Mouse (Mus musculus) adrenal gland, postnatal 10 days (tissue): ENCODE data around the gene Smarcc2. TPM values are rescaled to one million over a fixed set of nuclear protein-coding genes. Genes with fewer than 3 reads are reported as not detected.

ENCODE experiments used
- DNase-seq: peaks from one replicate; pipeline ENCODE4 v3.0.0; 2021; ENCODE audit warnings: mixed read lengths
- microRNA-seq: library from miRNA; unstranded; fragments of <30 nt; microRNA quantifications from one replicate; pipeline ENCODE4 v1.2.0, GENCODE M21; 2021
- total RNA-seq, 2 experiments: library from RNA; stranded (reverse); gene quantifications; 2 replicates each; pipeline ENCODE4 v1.2.3; 2021

Gene Smarcc2
- total RNA-seq, 2 experiments from 2014 or later, result 94.1 to 123 TPM

DNA sequence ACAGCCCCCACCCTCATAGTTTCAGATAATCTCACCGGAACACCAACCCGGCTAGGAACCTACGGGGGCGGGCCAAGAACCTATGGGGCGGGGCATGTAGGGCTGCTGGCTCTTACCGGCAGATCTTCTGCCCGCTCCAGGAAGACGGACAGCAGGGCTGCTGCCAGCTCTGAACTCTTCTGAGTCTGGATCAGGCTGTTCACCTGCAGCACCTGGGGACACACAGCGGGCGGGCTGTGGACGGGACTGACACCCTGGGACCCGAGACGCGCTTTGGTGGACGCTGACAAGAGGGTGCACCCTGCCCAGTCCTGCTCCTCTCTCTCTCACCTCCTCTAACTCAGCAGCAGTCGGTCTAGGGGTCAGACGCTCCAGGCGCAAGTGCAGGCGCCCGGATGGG, 57.0 kb downstream of the Smarcc2 start:
- DNase-seq, result no peak

- DNase-seq, result peak; percentile 29
Observed at GRCm38 (mm10) chr10:128516677-128517076, 57.6 kb downstream of the Smarcc2 start.

DNA sequence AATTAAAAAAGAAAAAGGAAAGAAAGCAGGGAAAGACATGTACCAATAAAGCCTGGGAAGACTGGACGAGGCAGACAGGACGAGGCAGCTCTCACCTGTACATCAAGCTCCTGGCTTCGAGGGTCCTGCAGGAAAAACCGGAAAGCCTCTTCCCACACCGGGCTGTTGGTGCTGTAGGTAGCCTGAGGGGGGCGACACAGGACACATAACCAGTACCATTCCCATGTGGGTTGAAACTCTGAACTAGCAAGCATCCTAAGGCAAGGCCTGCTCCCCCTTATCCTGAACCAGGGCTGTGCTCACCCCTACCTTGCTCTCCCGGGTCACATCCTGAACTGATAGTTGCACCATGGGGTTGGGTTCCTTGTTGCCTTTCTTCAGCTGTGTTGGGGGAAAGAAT, 59.8 kb downstream of the Smarcc2 start:
- DNase-seq, result peak; percentile 65

DNA sequence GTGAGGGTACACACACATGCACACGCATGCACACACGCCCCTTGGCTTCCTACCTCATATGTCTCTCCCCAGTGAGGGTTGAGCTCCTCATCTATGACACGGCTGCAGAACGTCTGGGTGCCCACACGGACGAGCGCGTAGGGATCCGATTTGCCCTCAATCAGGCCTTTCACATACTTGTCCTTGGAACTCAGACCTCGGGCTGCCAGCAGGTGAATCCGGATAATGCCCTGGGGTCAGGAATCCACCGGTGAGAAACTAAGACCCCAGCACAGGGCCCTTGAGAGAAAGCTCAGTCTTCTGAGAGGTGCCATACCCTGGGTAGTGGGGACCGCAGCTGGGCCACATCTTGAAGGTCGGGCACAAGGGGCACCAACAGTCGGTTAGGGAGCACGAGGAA, 61.5 kb downstream of the Smarcc2 start:
- no peak for DNase-seq

DNA sequence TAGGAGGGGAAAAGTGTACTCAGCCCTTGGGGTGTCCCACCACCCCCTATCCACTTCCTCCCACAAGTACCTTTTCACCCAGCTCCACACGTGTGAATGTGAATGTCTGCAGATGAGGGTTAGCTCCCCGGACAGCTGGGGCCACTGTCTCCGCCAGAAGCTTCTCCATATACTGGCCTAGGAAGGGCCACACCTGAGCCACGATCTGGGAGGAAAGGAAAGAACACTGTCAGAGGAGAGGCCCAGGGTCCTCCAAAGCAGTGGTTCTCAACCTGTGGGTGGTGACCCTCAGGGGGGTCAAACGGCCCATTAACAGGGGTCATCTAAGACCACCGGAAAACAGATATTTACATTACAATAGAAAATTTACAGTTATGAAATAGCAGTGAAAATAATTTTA, 63.3 kb downstream of the Smarcc2 start:
- DNase-seq, result no peak

DNA sequence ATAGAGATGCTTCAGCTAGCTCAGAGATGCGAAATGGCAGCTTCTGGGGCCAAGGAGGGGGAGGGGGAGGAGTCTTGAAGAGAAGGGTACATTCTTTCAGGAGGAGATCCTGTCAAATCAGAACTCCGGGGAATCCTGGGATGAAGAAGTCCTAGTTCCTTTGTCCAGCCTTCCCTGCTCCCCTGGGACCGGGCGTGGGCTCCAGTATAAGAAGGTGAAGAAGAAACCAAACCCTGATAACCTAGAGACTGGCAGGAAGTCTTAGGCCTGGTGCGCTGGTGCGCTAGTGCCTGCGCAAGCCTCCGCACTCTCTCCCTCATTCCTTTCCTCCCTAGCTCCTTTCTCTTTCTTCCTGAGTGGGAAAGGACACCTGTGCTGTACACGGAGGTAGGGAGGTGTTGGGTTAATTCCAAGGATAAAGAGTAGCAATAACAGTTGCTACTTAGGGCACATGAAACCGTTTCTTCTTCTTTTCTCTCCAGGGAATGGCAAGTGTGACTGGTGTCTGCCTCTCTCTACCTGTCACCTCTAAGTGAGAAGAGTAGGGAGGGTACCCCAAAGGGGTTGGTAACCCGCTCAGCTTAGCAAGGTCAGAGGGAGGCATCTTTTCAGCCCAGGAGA, 65.2 kb downstream of the Smarcc2 start:
- DNase-seq, result no peak

GRCm38 (mm10) chr10:128524732-128525662, 65.9 kb downstream of the Smarcc2 start:
- peak; percentile 66 for DNase-seq

- DNase-seq, result peak; percentile 93
Observed at GRCm38 (mm10) chr10:128525671-128526308, 66.7 kb downstream of the Smarcc2 start, which contains the start of gene Esyt1. Gene Esyt1 (minus strand): TSS chr10:128525871.

DNA sequence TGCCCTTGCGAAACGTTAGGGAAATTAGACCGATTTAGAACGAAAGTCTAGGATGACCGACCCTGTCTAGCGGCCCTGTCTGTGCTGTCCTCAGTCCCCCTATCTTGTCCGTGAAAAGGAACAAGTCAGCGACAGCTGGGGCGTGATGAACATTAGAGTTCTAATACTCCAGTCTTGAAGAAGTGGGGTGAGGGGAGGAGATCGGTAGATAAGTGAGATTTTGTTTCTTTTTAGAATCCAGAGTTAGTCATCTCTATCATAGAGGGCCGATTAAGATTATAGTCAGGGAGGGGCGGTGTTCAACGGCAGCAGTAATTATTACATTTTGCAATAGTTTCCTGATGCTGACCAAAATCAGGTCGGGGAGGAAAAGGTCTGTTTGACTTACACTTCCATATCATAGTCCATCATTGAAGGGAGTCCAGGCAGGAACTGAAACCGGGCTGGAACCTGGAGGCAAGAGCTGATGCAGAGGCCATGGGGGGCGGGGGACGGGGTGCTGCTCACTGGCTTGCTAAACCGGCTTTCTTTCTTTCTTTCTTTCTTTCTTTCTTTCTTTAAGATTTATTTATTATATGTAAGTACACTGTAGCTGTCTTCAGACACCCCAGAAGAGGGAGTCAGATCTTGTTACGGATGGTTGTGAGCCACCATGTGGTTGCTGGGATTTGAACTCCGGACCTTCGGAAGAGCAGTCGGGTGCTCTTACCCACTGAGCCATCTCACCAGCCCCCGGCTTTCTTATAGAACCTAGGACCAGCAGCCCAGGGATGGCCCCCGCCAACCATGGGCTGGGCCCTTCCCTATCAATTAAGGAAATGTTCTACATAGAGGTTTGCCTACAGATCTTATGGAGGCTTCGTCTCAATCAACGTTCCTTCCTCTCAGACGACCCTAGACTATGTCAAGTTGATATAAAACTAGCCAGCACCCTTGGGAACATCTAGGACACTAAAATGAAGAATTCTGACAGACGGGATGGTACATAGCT, 67.6 kb downstream of the Smarcc2 start:
- DNase-seq, result no peak

DNA sequence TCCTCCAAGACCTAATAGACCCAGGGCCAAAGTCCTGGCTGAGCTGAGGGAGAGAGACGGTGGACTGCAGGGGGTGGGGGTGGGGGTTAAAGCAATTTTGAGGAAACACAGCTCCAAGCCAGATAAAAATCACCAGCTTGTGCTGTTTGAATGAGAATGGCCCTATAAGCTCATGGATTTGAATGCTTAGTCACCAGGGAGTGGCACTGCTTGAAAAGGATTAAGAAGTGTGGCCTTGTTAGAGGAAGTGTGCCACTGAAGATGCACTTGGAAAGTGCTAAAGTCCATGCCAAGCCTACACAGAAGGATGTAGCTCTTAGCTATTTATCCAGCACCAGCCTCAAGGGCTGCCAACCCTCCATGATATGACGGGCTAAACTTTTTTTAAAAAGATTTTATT, 76.2 kb downstream of the Smarcc2 start:
- DNase-seq, result no peak

DNA sequence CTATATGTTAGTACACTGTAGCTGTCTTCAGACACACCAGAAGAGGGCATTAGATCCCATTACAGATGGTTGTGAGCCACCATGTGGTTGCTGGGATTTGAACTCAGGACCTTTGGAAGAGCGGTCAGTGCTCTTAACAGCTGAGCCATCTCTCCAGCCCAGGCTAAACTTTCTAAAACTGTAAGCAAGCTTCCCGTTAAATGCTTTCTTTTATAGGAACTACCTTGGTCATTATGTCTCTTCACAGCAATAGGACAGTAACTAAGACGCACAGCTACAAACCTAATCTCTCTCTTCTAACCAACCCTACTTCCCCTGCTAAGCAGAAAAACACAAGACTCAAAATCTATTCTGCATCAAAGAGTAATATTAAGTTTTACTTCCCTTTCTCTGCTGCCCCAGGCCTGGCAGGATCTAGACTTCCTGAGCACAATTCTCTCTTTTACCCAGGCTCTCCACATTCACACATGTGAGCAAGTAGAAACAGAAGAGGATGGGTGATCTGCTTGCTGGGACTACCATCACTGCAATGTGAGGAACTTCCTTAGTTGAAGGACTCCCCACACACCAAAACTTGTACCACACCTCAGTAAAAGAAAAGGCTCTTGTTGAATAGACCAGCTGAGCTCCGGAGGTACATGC, 76.7 kb downstream of the Smarcc2 start:
- no peak for DNase-seq

- DNase-seq, result peak; percentile 87
Observed at GRCm38 (mm10) chr10:128536266-128536940, 77.4 kb downstream of the Smarcc2 start.

DNA sequence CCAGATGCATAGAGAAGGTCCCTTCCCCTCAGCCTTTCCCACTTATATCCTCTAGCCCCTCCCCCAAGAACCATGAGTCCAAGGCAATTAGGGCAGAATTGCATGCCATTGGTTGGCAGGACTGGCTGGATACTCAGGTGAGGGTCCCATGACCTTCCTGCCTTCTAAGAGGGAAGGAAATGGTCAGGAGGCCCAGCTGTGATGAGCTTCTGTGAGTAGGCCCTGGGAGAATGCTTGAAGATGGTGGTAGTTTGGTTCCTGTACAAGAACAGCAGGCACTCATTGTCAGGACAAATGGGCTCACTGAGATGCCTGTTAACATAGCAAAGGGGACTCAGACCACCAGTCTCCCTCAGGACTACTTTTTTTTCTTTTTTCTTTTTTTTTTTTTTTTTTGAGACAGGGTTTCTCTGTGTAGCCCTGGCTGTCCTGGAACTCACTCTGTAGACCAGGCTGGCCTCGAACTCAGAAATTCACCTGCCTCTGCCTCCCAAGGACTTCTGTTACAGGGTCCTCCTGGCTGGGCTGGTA, 79.4 kb downstream of the Smarcc2 start:
- no peak for DNase-seq

Small RNA genes lying within 50 kb of the gene (microRNA-seq; reads per million reads assigned to microRNA genes)
- gene Mir6916 (1.4 reads per million), gene Mir8105 (3.2 reads per million)

Other genes starting within 250 kb of the Smarcc2 start
- gene Spryd4, start 247.4 kb upstream of the Smarcc2 start, total RNA-seq, result 10 to 100 TPM; 21.6 to 27.3 TPM
- not detected for gene Mip, start 233.4 kb upstream of the Smarcc2 start, total RNA-seq
- 10 to 100 TPM; 16.4 to 21.9 TPM for gene Timeless, start 227.2 kb upstream of the Smarcc2 start, total RNA-seq
- 10 to 100 TPM in 1 of 2 experiments, 1 to 10 TPM in 1; 7.4 to 17.5 TPM for gene Apon, start 205.2 kb upstream of the Smarcc2 start, total RNA-seq
- 100 to 1,000 TPM in 1 of 2 experiments, 10 to 100 TPM in 1; 78.0 to 183 TPM for gene Apof, start 190.6 kb upstream of the Smarcc2 start, total RNA-seq
- 10 to 100 TPM; 17.4 to 27.5 TPM for gene Stat2, start 188.7 kb upstream of the Smarcc2 start, total RNA-seq
- under 1 TPM in 1 of 2 experiments, not detected in 1; 0.27 TPM for gene Il23a, start 160.5 kb upstream of the Smarcc2 start, total RNA-seq
- 10 to 100 TPM; 24.0 to 32.8 TPM for gene Pan2, start 155.9 kb upstream of the Smarcc2 start, total RNA-seq
- gene Cnpy2, start 136.8 kb upstream of the Smarcc2 start, total RNA-seq, result 100 to 1,000 TPM; 149 to 165 TPM
- 1,000 to 10,000 TPM; 1,048 to 1,207 TPM for gene Cs, start 121.5 kb upstream of the Smarcc2 start, total RNA-seq
- 100 to 1,000 TPM in 1 of 2 experiments, 10 to 100 TPM in 1; 99.9 to 128 TPM for gene Coq10a, start 90.3 kb upstream of the Smarcc2 start, total RNA-seq
- 10 to 100 TPM; 53.3 to 57.8 TPM for gene Ankrd52, start 82.1 kb upstream of the Smarcc2 start, total RNA-seq
- gene Slc39a5, start 58.0 kb upstream of the Smarcc2 start, total RNA-seq, result 1 to 10 TPM; 2.3 to 5.9 TPM
- gene Nabp2, start 47.8 kb upstream of the Smarcc2 start, total RNA-seq, result 10 to 100 TPM; 58.0 to 59.9 TPM
- 10 to 100 TPM; 37.4 TPM for gene Rnf41, start 47.6 kb upstream of the Smarcc2 start, total RNA-seq
- gene Myl6, start 34.9 kb downstream of the Smarcc2 start, total RNA-seq, result 100 to 1,000 TPM; 739 to 765 TPM
- 10 to 100 TPM; 10.9 to 17.3 TPM for gene Myl6b, start 39.4 kb downstream of the Smarcc2 start, total RNA-seq
- 10 to 100 TPM; 31.5 to 41.5 TPM for gene Esyt1, start 66.6 kb downstream of the Smarcc2 start, total RNA-seq
- 10 to 100 TPM; 10.5 to 14.7 TPM for gene Zc3h10, start 88.5 kb downstream of the Smarcc2 start, total RNA-seq
- gene Rpl41, start 90.1 kb downstream of the Smarcc2 start, total RNA-seq, result 1,000 to 10,000 TPM; 2,762 to 2,852 TPM
- 10 to 100 TPM; 85.1 to 90.9 TPM for gene Pa2g4, start 106.7 kb downstream of the Smarcc2 start, total RNA-seq
- 10 to 100 TPM in 1 of 2 experiments, 1 to 10 TPM in 1; 10.0 to 11.1 TPM for gene Erbb3, start 130.4 kb downstream of the Smarcc2 start, total RNA-seq
- 100 to 1,000 TPM; 696 to 753 TPM for gene Rps26, start 167.5 kb downstream of the Smarcc2 start, total RNA-seq
- gene Ikzf4, start 186.7 kb downstream of the Smarcc2 start, total RNA-seq, result 1 to 10 TPM in 1 of 2 experiments, under 1 TPM in 1; 0.87 to 2.2 TPM
- 10 to 100 TPM; 19.8 to 24.2 TPM for gene Suox, start 214.8 kb downstream of the Smarcc2 start, total RNA-seq
- 10 to 100 TPM; 91.4 to 96.1 TPM for gene Rab5b, start 237.0 kb downstream of the Smarcc2 start, total RNA-seq
- 1 to 10 TPM; 2.1 to 2.7 TPM for gene Pmel, start 244.9 kb downstream of the Smarcc2 start, total RNA-seq
- 10 to 100 TPM; 33.2 to 38.6 TPM for gene Cdk2, start 245.8 kb downstream of the Smarcc2 start, total RNA-seq